Mouse (Mus musculus): ENCODE measurements at regions not wholly inside any gene's neighbourhood (a gene's known extent, or its start where the extent isn't known, plus 50 kb on each side); places are given as distances from the start of the nearest gene placed in this dataset.

GRCm38 (mm10) chr17:47317651-47318050 is 51.0 kb upstream of the Mrps10 start:
- no peak for ATAC-seq (replicated peaks in 1 of 2; ENCODE audit: insufficient read depth in 1 of 2, low FRiP score in 2 of 2, low TSS enrichment in 1 of 2, low read depth in 1 of 2, poor library complexity in 2 of 2, severe bottlenecking in 2 of 2)

GRCm38 (mm10) chr17:47313162-47313561 is 55.5 kb upstream of the Mrps10 start:
- no peak for ATAC-seq (replicated peaks in 1 of 2; ENCODE audit: insufficient read depth in 1 of 2, low FRiP score in 2 of 2, low TSS enrichment in 1 of 2, low read depth in 1 of 2, poor library complexity in 2 of 2, severe bottlenecking in 2 of 2)

- ATAC-seq (replicated peaks in 1 of 2; ENCODE audit: insufficient read depth in 1 of 2, low FRiP score in 2 of 2, low TSS enrichment in 1 of 2, low read depth in 1 of 2, poor library complexity in 2 of 2, severe bottlenecking in 2 of 2), result no peak
These were observed 57.4 kb upstream of the Mrps10 start for GRCm38 (mm10) chr17:47311272-47311671.

- no peak for ATAC-seq (replicated peaks in 1 of 2; ENCODE audit: insufficient read depth in 1 of 2, low FRiP score in 2 of 2, low TSS enrichment in 1 of 2, low read depth in 1 of 2, poor library complexity in 2 of 2, severe bottlenecking in 2 of 2)
These were observed 62.5 kb upstream of the Mrps10 start for GRCm38 (mm10) chr17:47306027-47306761.

- no peak for ATAC-seq (replicated peaks in 1 of 2; ENCODE audit: insufficient read depth in 1 of 2, low FRiP score in 2 of 2, low TSS enrichment in 1 of 2, low read depth in 1 of 2, poor library complexity in 2 of 2, severe bottlenecking in 2 of 2)
These were observed 64.1 kb upstream of the Mrps10 start for GRCm38 (mm10) chr17:47304463-47305199.

GRCm38 (mm10) chr17:47303600-47303999 is 65.1 kb upstream of the Mrps10 start:
- ATAC-seq (replicated peaks in 1 of 2; ENCODE audit: insufficient read depth in 1 of 2, low FRiP score in 2 of 2, low TSS enrichment in 1 of 2, low read depth in 1 of 2, poor library complexity in 2 of 2, severe bottlenecking in 2 of 2), result no peak

GRCm38 (mm10) chr17:47298396-47298919 is 70.2 kb upstream of the Mrps10 start:
- no peak for ATAC-seq (replicated peaks in 1 of 2; ENCODE audit: insufficient read depth in 1 of 2, low FRiP score in 2 of 2, low TSS enrichment in 1 of 2, low read depth in 1 of 2, poor library complexity in 2 of 2, severe bottlenecking in 2 of 2)

GRCm38 (mm10) chr17:47297965-47298364 is 70.7 kb upstream of the Mrps10 start:
- ATAC-seq (replicated peaks in 1 of 2; ENCODE audit: insufficient read depth in 1 of 2, low FRiP score in 2 of 2, low TSS enrichment in 1 of 2, low read depth in 1 of 2, poor library complexity in 2 of 2, severe bottlenecking in 2 of 2), result no peak

- ATAC-seq (replicated peaks in 1 of 2; ENCODE audit: insufficient read depth in 1 of 2, low FRiP score in 2 of 2, low TSS enrichment in 1 of 2, low read depth in 1 of 2, poor library complexity in 2 of 2, severe bottlenecking in 2 of 2), result no peak
These were observed 71.8 kb upstream of the Mrps10 start for GRCm38 (mm10) chr17:47296709-47297450.

- peak; percentile 47 to 64 for ATAC-seq (replicated peaks in 1 of 2; ENCODE audit: insufficient read depth in 1 of 2, low FRiP score in 2 of 2, low TSS enrichment in 1 of 2, low read depth in 1 of 2, poor library complexity in 2 of 2, severe bottlenecking in 2 of 2)
These were observed 73.2 kb upstream of the Mrps10 start for GRCm38 (mm10) chr17:47295315-47296011.

- ATAC-seq (replicated peaks in 1 of 2; ENCODE audit: insufficient read depth in 1 of 2, low FRiP score in 2 of 2, low TSS enrichment in 1 of 2, low read depth in 1 of 2, poor library complexity in 2 of 2, severe bottlenecking in 2 of 2), result peak; percentile 75 to 90
These were observed 74.6 kb upstream of the Mrps10 start for GRCm38 (mm10) chr17:47294091-47294534.

GRCm38 (mm10) chr17:47293178-47293577 is 75.5 kb upstream of the Mrps10 start:
- no peak for ATAC-seq (replicated peaks in 1 of 2; ENCODE audit: insufficient read depth in 1 of 2, low FRiP score in 2 of 2, low TSS enrichment in 1 of 2, low read depth in 1 of 2, poor library complexity in 2 of 2, severe bottlenecking in 2 of 2)

GRCm38 (mm10) chr17:47291558-47291957 is 77.1 kb upstream of the Mrps10 start:
- no peak for ATAC-seq (replicated peaks in 1 of 2; ENCODE audit: insufficient read depth in 1 of 2, low FRiP score in 2 of 2, low TSS enrichment in 1 of 2, low read depth in 1 of 2, poor library complexity in 2 of 2, severe bottlenecking in 2 of 2)

- no peak for ATAC-seq (replicated peaks in 1 of 2; ENCODE audit: insufficient read depth in 1 of 2, low FRiP score in 2 of 2, low TSS enrichment in 1 of 2, low read depth in 1 of 2, poor library complexity in 2 of 2, severe bottlenecking in 2 of 2)
These were observed 83.1 kb upstream of the Mrps10 start for GRCm38 (mm10) chr17:47285616-47286015.

GRCm38 (mm10) chr17:47284236-47284635 is 84.5 kb upstream of the Mrps10 start:
- no peak for ATAC-seq (replicated peaks in 1 of 2; ENCODE audit: insufficient read depth in 1 of 2, low FRiP score in 2 of 2, low TSS enrichment in 1 of 2, low read depth in 1 of 2, poor library complexity in 2 of 2, severe bottlenecking in 2 of 2)

GRCm38 (mm10) chr17:47283158-47283557 is 85.5 kb upstream of the Mrps10 start:
- no peak for ATAC-seq (replicated peaks in 1 of 2; ENCODE audit: insufficient read depth in 1 of 2, low FRiP score in 2 of 2, low TSS enrichment in 1 of 2, low read depth in 1 of 2, poor library complexity in 2 of 2, severe bottlenecking in 2 of 2)

- no peak for ATAC-seq (replicated peaks in 1 of 2; ENCODE audit: insufficient read depth in 1 of 2, low FRiP score in 2 of 2, low TSS enrichment in 1 of 2, low read depth in 1 of 2, poor library complexity in 2 of 2, severe bottlenecking in 2 of 2)
These were observed 86.2 kb upstream of the Mrps10 start for GRCm38 (mm10) chr17:47282476-47282875.

Data from hematopoietic stem cell, adult 5-6 weeks (primary cell).